ENCODE assay signal across 15 mouse cellular contexts in the genomic region with DNA sequence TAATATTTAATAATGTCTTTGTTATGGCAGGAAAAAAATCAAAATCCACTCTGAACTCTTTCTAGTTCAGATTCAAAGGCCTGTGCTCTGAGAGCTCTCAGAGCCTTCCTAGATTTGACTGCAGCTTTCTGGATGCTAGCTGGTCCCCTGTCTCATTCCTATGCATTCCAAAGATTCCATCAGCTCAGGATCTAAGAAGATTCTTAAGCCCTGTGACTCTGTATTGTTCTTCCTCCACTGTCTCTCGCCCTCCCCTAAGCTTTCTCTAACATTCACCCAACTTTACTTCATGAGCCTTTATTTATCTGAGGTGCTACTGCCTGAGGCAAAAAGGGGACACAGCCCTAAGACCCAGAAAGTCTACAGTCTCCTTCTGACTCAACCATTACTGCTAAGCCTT.
"Had no signal": no experiment of that assay in that cellular context is flagged by ENCODE, and none has a peak within 500 bp of the region (broad histone marks: within the 10 kb centered on the region; RNA-seq: fewer than 3 reads in every experiment).

No protein-coding gene starts in this region.

- H3K36me3 ChIP-seq: heart, embryonic 13.5 days; heart, embryonic 15.5 days; hindbrain, embryonic 13.5 days; hindbrain, embryonic 15.5 days; kidney, embryonic 15.5 days; limb, embryonic 13.5 days; limb, embryonic 15.5 days; liver, embryonic 12.5 days had no signal

- H3K4me3 ChIP-seq: heart, embryonic 13.5 days; heart, embryonic 15.5 days; hindbrain, embryonic 13.5 days; hindbrain, embryonic 15.5 days; kidney, embryonic 15.5 days; limb, embryonic 13.5 days; limb, embryonic 15.5 days; liver, embryonic 12.5 days had no signal

- DNase-seq: layer of hippocampus, adult 9-11 months; layer of hippocampus, postnatal 36 days; left cerebral cortex, postnatal 4 days had no signal

- H3K9me3 ChIP-seq: heart, embryonic 13.5 days; heart, embryonic 15.5 days; hindbrain, embryonic 13.5 days; hindbrain, embryonic 15.5 days; kidney, embryonic 15.5 days; limb, embryonic 13.5 days; limb, embryonic 15.5 days; liver, embryonic 12.5 days had no signal

- ATAC-seq: hindbrain, postnatal 0 days; liver, embryonic 12.5 days had no signal

- H3K4me2 ChIP-seq: heart, embryonic 11.5 days; heart, embryonic 13.5 days; heart, embryonic 15.5 days; hindbrain, embryonic 13.5 days; hindbrain, embryonic 15.5 days; kidney, embryonic 15.5 days; limb, embryonic 13.5 days; limb, embryonic 15.5 days; liver, embryonic 12.5 days had no signal

- H3K9ac ChIP-seq: heart, embryonic 13.5 days; heart, embryonic 15.5 days; hindbrain, embryonic 13.5 days; hindbrain, embryonic 15.5 days; kidney, embryonic 15.5 days; limb, embryonic 13.5 days; limb, embryonic 15.5 days; liver, embryonic 12.5 days; liver, embryonic 14.5 days had no signal

- H3K27me3 ChIP-seq: heart, embryonic 13.5 days; heart, embryonic 15.5 days; hindbrain, embryonic 13.5 days; hindbrain, embryonic 15.5 days; kidney, embryonic 15.5 days; limb, embryonic 13.5 days; limb, embryonic 15.5 days; liver, embryonic 12.5 days had no signal

- H3K4me1 ChIP-seq: hindbrain, embryonic 13.5 days; hindbrain, embryonic 15.5 days; kidney, embryonic 15.5 days; limb, embryonic 13.5 days; limb, embryonic 15.5 days; liver, embryonic 12.5 days had no signal

- H3K27ac ChIP-seq: heart, embryonic 13.5 days; heart, embryonic 15.5 days; hindbrain, embryonic 13.5 days; hindbrain, embryonic 15.5 days; hindbrain, postnatal 0 days; kidney, embryonic 15.5 days; kidney, postnatal 0 days; limb, embryonic 13.5 days; limb, embryonic 15.5 days; liver, embryonic 12.5 days; liver, embryonic 14.5 days had no signal
